Mouse (Mus musculus) lung, embryonic 15.5 days (tissue): ENCODE results near the gene Fsd1. TPM values are rescaled to one million over a fixed set of nuclear protein-coding genes. Genes with fewer than 3 reads are reported as not detected.

Source experiments
- ATAC-seq: fragments of 200-750 bp; cut with Nextera tagmentation; 2 replicates; pipeline ENCODE4 v1.8.0; 2017; ENCODE audit warnings: moderate number of reproducible peaks, borderline replicate concordance; ENCODE audit not compliant: low FRiP score, low TSS enrichment; ENCODE audit errors: extremely low read depth
- H3K27ac ChIP-seq: fragments of 300-500 bp; sonication (generic); 2 replicates; pipeline ENCODE4 v1.5.1; 2015; ENCODE audit warnings: moderate library complexity, mild to moderate bottlenecking, inconsistent platforms
- H3K27me3 ChIP-seq: fragments of 300-500 bp; sonication (generic); 2 replicates; pipeline ENCODE4 v1.6.1; 2015; ENCODE audit warnings: inconsistent platforms
- H3K36me3 ChIP-seq: fragments of 300-500 bp; sonication (generic); 2 replicates; pipeline ENCODE4 v1.6.1; 2015; ENCODE audit warnings: inconsistent platforms
- H3K4me1 ChIP-seq: fragments of 300-500 bp; sonication (generic); 2 replicates; pipeline ENCODE4 v1.6.1; 2015; ENCODE audit warnings: inconsistent platforms
- H3K4me2 ChIP-seq: fragments of 300-500 bp; sonication (generic); 2 replicates; pipeline ENCODE4 v1.6.1; 2015; ENCODE audit warnings: inconsistent platforms, mild to moderate bottlenecking, moderate library complexity
- H3K4me3 ChIP-seq: fragments of 300-500 bp; sonication (generic); 2 replicates; pipeline ENCODE4 v1.5.1; 2015; ENCODE audit warnings: mild to moderate bottlenecking, inconsistent platforms
- H3K9ac ChIP-seq: fragments of 300-500 bp; sonication (generic); 2 replicates; pipeline ENCODE4 v1.6.1; 2015; ENCODE audit warnings: inconsistent platforms
- H3K9me3 ChIP-seq: fragments of 300-500 bp; sonication (generic); 2 replicates; pipeline ENCODE4 v1.6.1; 2016; ENCODE audit warnings: inconsistent platforms
- WGBS: fragments of 180-500 bp; shearing (Covaris S2); methylation state at CpG from one replicate; pipeline ENCODE4 v1.1.7; 2015; 5-methylcytosine and 5-hydroxymethylcytosine counted together
- polyA plus RNA-seq: library from polyadenylated mRNA; unstranded; fragments of >200 nt; fragmentation: Nextera tagmentation; extraction: Ambion mirVana; gene quantifications from 2 replicates; pipeline ENCODE4 v1.2.1, GENCODE M21; 2015

The Fsd1 gene
- polyA plus RNA-seq, 1 experiment from 2014 or later, result 7.7 TPM

- ATAC-seq, result no peak
- no peak overlapping the region for H3K4me2 ChIP-seq
- H3K36me3 ChIP-seq, result peaks cover 45% of the 10 kb centered on the region
- H3K4me1 ChIP-seq, result peaks cover 2% of the 10 kb centered on the region
- H3K4me3 ChIP-seq, result no peak overlapping the region
- peaks cover 3% of the 10 kb centered on the region; the same call in 1 of the 2 replicates for H3K27me3 ChIP-seq
- H3K9me3 ChIP-seq, result no peaks in the 10 kb centered on the region
- H3K27ac ChIP-seq, result no peak overlapping the region
- 79% methylated on average over 9 of the region's 9 CpGs for WGBS
- no peak overlapping the region for H3K9ac ChIP-seq
Observed at GRCm38 (mm10) chr17:55964996-55965395, 21.3 kb upstream of the Fsd1 start.

GRCm38 (mm10) chr17:55967186-55967585 lies 19.1 kb upstream of the Fsd1 start:
- 93% methylated on average over 4 of the region's 4 CpGs for WGBS
- H3K27me3 ChIP-seq, result peaks cover 22% of the 10 kb centered on the region
- no peaks in the 10 kb centered on the region for H3K9me3 ChIP-seq
- H3K4me2 ChIP-seq, result no peak overlapping the region
- H3K4me1 ChIP-seq, result peaks cover 11% of the 10 kb centered on the region
- no peak overlapping the region for H3K4me3 ChIP-seq
- H3K27ac ChIP-seq, result no peak overlapping the region
- H3K9ac ChIP-seq, result no peak overlapping the region
- peaks cover 37% of the 10 kb centered on the region for H3K36me3 ChIP-seq
- no peak for ATAC-seq

GRCm38 (mm10) chr17:55968210-55968609 lies 18.1 kb upstream of the Fsd1 start:
- Histone ChIP-seq H3K9ac (no peak overlapping the region), H3K4me1 (peaks cover 11% of the 10 kb centered on the region; the same call in 1 of the 2 replicates), H3K4me3 (no peak overlapping the region), H3K4me2 (no peak overlapping the region), H3K27me3 (peaks cover 29% of the 10 kb centered on the region), H3K9me3 (no peaks in the 10 kb centered on the region), H3K27ac (no peak overlapping the region), H3K36me3 (peaks cover 34% of the 10 kb centered on the region)
- WGBS, result 51% methylated on average over 7 of the region's 7 CpGs
- no peak for ATAC-seq

- no peak overlapping the region for H3K9ac ChIP-seq
- WGBS, result 48% methylated on average over 14 of the region's 14 CpGs
Observed at GRCm38 (mm10) chr17:55969560-55969959, 16.7 kb upstream of the Fsd1 start.

GRCm38 (mm10) chr17:55969966-55970891 lies 16.1 kb upstream of the Fsd1 start, which contains the start of gene Shd:
Gene Shd, plus strand, starts transcription at chr17:55970467.
- Histone ChIP-seq H3K9me3 (no peaks in the 10 kb centered on the region), H3K27ac (no peak within 1 kb of the TSS), H3K4me3 (peak within 1 kb of the TSS; percentile 47), H3K27me3 (peaks cover 29% of the 10 kb centered on the region), H3K36me3 (peaks cover 24% of the 10 kb centered on the region), H3K4me2 (peak within 1 kb of the TSS; percentile 89), H3K9ac (peak within 1 kb of the TSS; percentile 56), H3K4me1 (peaks cover 11% of the 10 kb centered on the region; the same call in 1 of the 2 replicates)
- ATAC-seq, result peak; percentile 57; the same call in 1 of the 2 replicates
- WGBS, result 9% methylated on average over 55 of the region's 55 CpGs

More at GRCm38 (mm10) chr17:55969560-55969959, 16.7 kb upstream of the Fsd1 start:
- H3K4me1 ChIP-seq, result peaks cover 11% of the 10 kb centered on the region; the same call in 1 of the 2 replicates
- peaks cover 29% of the 10 kb centered on the region for H3K27me3 ChIP-seq
- 0 out of 2 replicates have a peak overlapping the region, but pooled peaks have one; percentile 89 for H3K4me2 ChIP-seq
- no peak for ATAC-seq
- H3K27ac ChIP-seq, result no peak overlapping the region
- H3K36me3 ChIP-seq, result peaks cover 31% of the 10 kb centered on the region
- no peak overlapping the region for H3K4me3 ChIP-seq
- H3K9me3 ChIP-seq, result no peaks in the 10 kb centered on the region

- ATAC-seq, result no peak
- H3K4me2 ChIP-seq, result peak overlapping the region; percentile 89
- no peak overlapping the region for H3K27ac ChIP-seq
- peaks cover 15% of the 10 kb centered on the region for H3K36me3 ChIP-seq
- H3K4me3 ChIP-seq, result no peak overlapping the region
- H3K9ac ChIP-seq, result no peak overlapping the region
- 32% methylated on average over 22 of the region's 22 CpGs for WGBS
- H3K27me3 ChIP-seq, result peaks cover 29% of the 10 kb centered on the region
- H3K9me3 ChIP-seq, result no peaks in the 10 kb centered on the region
- H3K4me1 ChIP-seq, result peaks cover 16% of the 10 kb centered on the region
Observed at GRCm38 (mm10) chr17:55971453-55971852, 14.9 kb upstream of the Fsd1 start.

GRCm38 (mm10) chr17:55976255-55976862 lies 9.9 kb upstream of the Fsd1 start:
- Histone ChIP-seq H3K27ac (no peak overlapping the region), H3K9me3 (no peaks in the 10 kb centered on the region), H3K36me3 (no peaks in the 10 kb centered on the region), H3K4me2 (peak overlapping the region; percentile 29; the same call in 1 of the 2 replicates), H3K27me3 (peaks cover 13% of the 10 kb centered on the region), H3K4me3 (no peak overlapping the region), H3K4me1 (peaks cover 13% of the 10 kb centered on the region), H3K9ac (no peak overlapping the region)
- 11% methylated on average over 13 of the region's 13 CpGs for WGBS
- peak; percentile 66 for ATAC-seq

- WGBS, result 19% methylated on average over 3 of the region's 3 CpGs
- peaks cover 11% of the 10 kb centered on the region for H3K4me1 ChIP-seq
- ATAC-seq, result no peak
- no peak overlapping the region for H3K4me2 ChIP-seq
- H3K27ac ChIP-seq, result no peak overlapping the region
- H3K27me3 ChIP-seq, result peaks cover 7% of the 10 kb centered on the region
- no peaks in the 10 kb centered on the region for H3K36me3 ChIP-seq
- no peaks in the 10 kb centered on the region for H3K9me3 ChIP-seq
- no peak overlapping the region for H3K4me3 ChIP-seq
- no peak overlapping the region for H3K9ac ChIP-seq
Observed at GRCm38 (mm10) chr17:55977301-55977700, 9.0 kb upstream of the Fsd1 start.

GRCm38 (mm10) chr17:55990278-55990898 lies 4.1 kb downstream of the Fsd1 start:
- Histone ChIP-seq H3K27ac (no peak overlapping the region), H3K36me3 (no peaks in the 10 kb centered on the region), H3K27me3 (peaks cover 10% of the 10 kb centered on the region), H3K4me3 (no peak overlapping the region), H3K9ac (no peak overlapping the region), H3K9me3 (no peaks in the 10 kb centered on the region), H3K4me2 (no peak overlapping the region), H3K4me1 (peaks cover 5% of the 10 kb centered on the region; the same call in 1 of the 2 replicates)
- WGBS, result 80% methylated on average over 8 of the region's 8 CpGs
- ATAC-seq, result no peak

- no peak for ATAC-seq
- Histone ChIP-seq H3K27me3 (peaks cover 11% of the 10 kb centered on the region; the same call in 1 of the 2 replicates), H3K9ac (no peak overlapping the region), H3K4me3 (no peak overlapping the region), H3K4me1 (no peaks in the 10 kb centered on the region), H3K27ac (no peak overlapping the region), H3K4me2 (no peak overlapping the region), H3K36me3 (no peaks in the 10 kb centered on the region), H3K9me3 (no peaks in the 10 kb centered on the region)
- WGBS, result 76% methylated on average over 15 of the region's 15 CpGs
Observed at GRCm38 (mm10) chr17:55996007-55996406, 9.7 kb downstream of the Fsd1 start.

GRCm38 (mm10) chr17:55999794-56000499 lies 13.6 kb downstream of the Fsd1 start:
- no peak overlapping the region for H3K27ac ChIP-seq
- peak overlapping the region; percentile 30; the same call in 1 of the 2 replicates for H3K4me2 ChIP-seq
- 13% methylated on average over 30 of the region's 30 CpGs for WGBS
- ATAC-seq, result peak; percentile 33; the same call in 1 of the 2 replicates
- H3K4me3 ChIP-seq, result no peak overlapping the region
- no peaks in the 10 kb centered on the region for H3K4me1 ChIP-seq
- H3K36me3 ChIP-seq, result no peaks in the 10 kb centered on the region
- peaks cover 11% of the 10 kb centered on the region; the same call in 1 of the 2 replicates for H3K27me3 ChIP-seq
- H3K9ac ChIP-seq, result no peak overlapping the region
- H3K9me3 ChIP-seq, result no peaks in the 10 kb centered on the region
